Mouse (Mus musculus): ENCODE results near the gene Pde11a.

- TF ChIP-seq CTCF (IDR thresholded peaks at IDR 0.05; ENCODE audit: insufficient read depth, low read length): no peak
- no peak for TF ChIP-seq POLR2A (IDR thresholded peaks at IDR 0.05; ENCODE audit: borderline replicate concordance, extremely low read depth, low read depth, low read length)
These were observed 197.4 kb downstream of the Pde11a start for GRCm38 (mm10) chr2:76141136-76141535.
